Mouse (Mus musculus) T-cell, adult 2 months (primary cell): ENCODE measurements around the gene Gfy.

Experiments
- DNase-seq: peaks from one replicate; pipeline ENCODE4 v3.0.0; 2022; ENCODE audit warnings: low spot score

The Gfy gene

DNA sequence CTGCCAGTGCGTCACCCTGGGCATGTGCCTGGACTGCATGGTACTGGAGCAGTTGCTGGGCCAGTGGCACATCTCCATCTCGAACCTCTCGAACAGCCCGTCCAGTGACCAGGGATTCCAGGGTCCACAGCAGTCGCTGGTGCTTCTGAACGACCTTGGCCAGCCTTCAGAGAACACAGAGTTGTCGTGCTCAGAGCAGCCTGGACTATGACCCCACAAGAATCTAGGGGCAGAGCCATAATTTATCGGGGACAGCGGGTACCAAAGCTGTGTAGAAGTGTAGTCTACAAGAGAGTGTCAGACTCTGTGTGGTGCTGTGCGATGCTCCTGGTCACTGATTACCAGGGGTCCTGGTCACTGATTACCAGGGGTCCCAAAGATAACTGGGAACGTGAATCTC, 31.5 kb downstream of the Gfy start:
- no peak for DNase-seq

DNA sequence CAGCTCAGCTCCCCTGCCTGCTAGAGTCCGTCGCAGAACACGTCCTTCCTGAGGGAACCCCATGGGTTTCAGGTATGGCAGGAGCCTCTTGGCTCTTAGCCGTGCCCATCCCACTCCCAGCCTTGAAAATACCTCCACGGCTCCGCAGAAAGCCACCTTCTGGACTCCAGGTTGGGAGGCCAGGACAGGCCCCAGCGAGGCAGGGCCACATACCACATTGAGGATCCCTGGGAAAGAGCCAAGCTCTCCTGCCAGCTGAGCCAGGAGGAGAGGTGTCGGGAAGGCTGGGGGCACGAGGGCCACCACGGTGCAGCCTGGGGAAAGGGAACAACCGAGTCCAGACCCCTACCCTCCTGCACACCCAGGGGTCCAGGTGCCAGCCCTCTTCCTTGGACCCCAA, 32.1 kb downstream of the Gfy start:
- no peak for DNase-seq

DNA sequence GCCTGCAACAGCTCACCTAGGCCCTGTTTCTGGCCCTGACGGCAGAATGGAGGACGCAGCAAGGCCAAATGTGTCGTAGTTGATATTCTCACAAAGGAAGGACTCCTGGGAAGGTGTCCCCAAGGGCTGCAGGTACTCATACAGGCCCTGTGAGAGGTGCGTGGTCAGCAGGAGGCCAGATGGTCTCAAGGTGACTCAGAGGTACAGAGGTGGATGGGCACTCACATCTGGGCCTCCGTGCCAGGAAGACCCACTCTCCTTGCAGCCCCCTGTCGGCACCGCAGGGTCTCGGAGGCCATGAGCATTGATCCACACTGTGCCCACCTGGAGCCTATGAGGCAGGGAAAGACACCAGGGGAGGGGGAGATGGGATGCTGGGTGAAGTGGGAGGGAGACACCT, 33.9 kb downstream of the Gfy start:
- DNase-seq, result no peak

DNA sequence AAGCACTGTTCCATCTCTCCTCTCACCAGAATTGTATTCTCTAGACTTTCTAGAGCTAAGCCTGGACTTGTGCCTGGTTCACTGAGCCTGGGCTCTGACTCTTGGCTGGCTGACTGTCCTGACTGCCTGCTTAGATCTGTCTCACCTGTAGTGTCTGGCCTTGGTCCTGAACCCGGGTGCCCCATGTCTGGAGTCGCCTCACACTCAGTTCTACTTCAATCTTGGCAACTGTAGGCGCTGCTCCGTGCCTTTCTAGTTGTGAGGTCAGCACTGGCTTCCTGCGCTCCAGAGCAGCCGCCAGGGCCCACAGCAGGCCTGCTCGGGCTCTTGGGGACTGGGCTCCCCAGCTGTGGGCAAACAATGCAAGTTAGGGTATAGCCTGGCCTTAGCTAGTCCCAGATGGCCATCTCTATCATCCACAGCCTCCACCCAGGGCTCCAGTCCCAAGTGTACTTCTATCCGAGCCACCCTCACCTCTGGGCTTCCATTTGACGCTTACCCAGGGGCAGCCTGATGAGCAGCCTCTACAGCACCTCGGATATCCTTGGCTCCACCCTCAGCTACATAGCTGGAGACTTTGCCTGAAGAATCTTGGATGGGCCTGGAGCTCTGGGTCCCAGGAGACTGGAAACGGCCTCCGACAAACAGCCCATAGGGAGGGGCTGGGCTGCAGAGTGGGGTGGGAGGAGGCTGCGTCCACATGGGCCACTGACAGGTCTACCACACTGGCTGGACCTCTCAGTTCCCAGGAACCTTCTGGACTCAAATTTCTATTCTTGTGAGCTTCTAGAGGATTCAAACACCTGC, 34.8 kb downstream of the Gfy start:
- no peak for DNase-seq

DNA sequence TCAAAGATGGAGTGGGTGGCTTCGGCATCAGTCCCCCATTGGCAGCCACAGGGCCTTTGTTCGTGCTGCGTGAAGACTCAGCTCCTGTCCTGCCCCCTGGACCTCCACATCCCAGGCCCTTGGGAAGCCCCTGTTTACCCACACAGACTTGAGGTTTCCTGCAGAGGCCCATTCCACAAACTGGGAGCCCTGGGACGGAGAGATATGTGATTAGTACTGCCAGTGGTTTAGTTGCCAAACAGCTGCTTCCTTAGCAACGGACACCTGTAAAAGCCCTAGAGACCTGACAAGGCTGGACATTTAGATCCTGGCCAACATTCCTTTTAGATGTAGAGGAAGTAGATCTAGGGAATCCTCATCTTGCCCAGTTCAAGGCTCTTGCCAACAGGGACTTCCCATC, 37.5 kb downstream of the Gfy start:
- DNase-seq, result no peak

DNA sequence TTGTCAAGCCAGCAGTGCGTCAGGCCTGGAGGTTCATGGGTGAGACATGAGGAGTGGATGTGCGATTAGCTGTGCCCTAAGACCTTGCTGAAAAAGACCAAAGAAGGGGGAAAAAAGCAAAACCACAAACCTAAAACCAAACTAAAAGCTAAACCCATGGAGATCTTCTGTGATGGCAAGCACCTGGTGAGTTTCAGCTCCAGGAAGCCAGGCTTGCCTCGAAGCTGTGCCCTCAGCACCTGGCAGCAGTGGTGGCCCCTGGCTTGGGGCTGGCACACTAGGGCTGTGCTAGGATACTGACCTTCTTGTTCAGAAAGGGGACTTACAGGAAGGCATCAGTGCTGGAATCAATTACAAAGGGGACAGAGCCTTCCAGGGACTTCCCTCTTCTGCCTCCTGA, 38.0 kb downstream of the Gfy start:
- DNase-seq, result no peak

DNA sequence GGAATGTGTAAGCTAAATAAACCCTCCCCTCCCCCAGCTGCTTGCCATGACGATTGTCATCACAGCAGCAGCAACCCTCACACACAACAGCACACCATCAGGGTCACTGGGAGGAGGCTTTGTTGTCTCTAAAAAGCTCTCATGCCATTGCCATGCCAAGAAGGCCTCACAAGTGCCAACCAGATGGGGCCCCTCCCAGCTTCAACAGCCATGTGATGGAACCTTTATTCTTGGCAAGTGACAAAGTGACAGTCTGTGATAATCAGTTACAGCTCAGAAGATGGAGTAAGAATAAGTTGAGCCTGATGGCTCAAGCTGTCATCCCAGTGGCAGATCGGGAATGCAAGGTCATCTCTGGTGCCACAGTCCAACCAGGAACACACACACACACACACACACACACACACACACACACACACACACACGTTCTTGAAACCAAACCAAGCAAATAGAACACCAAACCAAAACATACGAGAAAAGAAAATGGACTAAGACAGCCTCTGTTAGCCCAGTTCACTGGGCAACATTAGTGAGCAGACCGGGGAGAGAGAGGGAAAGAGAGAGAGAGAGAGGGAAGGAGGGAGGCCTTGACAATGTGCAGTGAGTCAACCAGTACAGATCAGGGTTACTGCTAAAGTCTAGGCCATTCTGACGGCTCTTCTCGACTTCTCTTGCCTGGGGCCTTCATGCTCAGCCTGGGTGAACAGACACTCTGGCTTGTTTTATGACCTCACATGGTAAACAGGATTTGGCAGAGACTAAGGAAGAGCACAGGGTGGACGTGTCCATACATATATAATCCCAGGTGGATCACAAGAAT, 39.3 kb downstream of the Gfy start:
- no peak for DNase-seq

DNA sequence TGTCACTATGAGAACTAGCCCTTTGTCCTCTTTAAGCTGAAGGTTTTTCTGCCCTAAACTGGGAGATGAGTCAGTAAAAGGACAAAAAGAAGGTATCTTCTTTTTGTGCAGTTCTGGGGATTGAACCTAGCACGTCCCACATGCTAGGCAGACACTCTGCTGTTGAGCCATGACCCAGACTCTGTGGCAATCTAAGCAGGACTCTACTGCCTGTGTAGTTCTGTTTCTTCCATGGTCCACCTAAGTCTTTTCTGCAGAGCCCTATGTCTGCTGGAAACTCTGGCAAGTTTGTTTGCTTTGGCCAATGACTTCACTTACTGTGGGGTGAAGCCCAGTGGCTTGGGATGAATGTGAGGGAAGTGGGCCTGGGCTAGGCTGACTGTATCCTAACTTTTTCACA, 41.0 kb downstream of the Gfy start:
- DNase-seq, result no peak

DNA sequence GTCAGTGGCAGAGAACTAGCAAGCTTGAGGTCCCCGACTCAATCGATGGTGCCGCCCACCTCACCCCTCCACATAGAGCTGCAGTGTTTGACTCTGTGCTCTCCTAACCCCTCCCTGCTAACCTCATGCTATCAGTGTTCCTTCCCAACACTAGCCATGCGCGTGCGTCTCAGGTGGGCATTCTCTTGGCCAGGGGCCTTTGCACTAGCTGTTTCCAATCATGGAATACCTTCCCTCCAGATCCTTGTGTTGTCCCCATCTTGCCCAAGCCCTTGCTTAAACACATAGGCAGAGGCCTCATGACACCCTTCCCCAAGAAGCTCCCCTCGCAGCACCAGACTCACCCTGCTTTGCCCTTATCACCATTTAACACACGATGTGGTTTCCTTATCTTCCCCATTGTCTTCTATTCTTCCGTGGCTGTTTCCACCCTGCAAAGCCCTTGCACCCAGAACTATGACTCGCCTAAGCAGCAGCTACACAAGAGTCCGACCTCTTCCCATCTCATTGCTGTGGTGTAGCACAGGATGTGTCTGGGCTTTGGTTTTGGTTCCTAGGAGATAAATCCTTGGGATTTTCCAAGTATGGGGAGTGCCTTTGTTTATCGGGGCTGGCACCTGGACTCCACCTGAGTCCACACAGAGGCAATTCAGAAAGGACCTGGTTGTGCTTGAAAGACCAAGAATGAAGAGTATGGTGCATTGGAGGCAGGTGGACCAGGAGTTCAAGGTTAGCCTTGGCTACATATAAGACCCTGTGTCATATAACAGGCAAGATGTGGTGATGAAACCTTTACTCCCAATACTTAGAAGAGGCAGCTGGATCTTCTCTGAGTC, 42.0 kb downstream of the Gfy start:
- DNase-seq, result no peak

DNA sequence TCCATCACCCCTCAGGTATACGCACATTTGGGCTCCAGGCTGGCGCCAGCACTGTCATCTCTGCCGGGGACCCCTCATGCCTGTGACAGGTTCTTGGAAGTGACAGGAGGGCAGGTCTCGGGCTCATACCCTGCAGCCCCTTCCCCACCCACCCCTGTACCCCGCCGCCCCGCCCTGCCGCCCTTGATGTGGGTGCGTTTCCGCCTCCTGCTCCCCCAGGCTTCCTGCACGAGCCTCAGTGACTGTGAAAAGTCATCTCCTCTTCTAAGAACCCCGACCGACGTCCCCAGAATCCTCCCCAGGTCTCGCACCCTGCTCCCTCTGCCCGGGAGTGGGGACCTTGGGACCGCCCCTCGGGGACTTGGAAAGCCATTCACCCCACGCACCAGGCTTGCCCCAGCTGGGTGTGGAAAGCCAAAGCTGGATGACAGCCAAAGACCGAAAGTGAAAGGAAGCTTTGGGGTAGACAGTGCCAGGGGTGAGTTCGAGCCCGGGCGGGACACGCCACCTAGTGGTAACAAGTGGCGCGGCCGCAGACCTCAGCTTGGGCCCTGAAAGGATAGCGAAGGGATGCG, 43.3 kb downstream of the Gfy start, which contains the start of the genes Gm45713 and Flt3l:
Gm45713 (minus strand) TSS at position 239 of the 575 bp plus-strand sequence.
Flt3l (minus strand) TSS at position 440 of the 575 bp plus-strand sequence.
- peak; percentile 92 for DNase-seq

DNA sequence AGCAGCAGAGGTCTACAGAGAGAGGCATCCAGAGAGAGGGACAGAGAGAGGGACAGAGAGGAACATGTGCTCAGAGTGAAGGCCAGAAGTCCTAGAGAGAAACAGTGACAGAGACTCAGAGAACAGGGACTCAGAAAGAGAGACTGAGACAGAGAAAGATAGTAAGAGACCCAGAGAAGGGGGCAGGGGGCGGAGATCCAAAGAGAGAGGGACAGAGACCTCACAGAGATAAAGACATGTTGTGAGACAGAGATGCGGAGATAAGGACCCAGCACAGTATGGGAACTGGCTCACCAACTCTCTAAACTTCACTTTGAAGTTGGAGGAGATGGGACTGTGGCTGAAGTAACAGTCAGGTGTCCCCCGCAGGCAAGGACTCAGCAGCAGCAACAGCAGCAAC, 44.0 kb downstream of the Gfy start:
- DNase-seq, result no peak

DNA sequence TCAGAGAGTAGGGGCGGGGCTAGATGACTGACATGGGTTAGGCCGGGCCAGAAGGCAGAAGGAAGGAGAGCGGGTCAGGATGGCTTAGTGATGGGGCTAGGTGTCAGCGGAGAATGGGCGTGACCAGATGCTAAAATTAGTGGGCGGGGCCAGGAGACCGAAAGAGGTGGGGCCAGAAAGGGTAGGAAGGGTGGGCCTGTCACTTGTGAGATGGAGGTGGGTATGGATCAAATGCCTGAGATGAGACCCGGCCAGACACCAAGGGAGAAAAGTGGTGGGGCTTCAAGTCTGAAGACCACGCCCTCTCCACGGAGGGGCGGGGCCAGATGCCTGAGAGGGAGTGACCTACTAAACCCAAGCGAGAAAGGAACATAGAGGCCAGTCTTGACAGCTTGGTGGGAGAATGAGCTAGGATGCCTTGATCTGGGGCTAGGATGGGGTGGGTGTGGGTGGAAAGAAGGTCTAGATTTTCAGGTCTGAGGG, 44.8 kb downstream of the Gfy start:
- peak; percentile 51 for DNase-seq

DNA sequence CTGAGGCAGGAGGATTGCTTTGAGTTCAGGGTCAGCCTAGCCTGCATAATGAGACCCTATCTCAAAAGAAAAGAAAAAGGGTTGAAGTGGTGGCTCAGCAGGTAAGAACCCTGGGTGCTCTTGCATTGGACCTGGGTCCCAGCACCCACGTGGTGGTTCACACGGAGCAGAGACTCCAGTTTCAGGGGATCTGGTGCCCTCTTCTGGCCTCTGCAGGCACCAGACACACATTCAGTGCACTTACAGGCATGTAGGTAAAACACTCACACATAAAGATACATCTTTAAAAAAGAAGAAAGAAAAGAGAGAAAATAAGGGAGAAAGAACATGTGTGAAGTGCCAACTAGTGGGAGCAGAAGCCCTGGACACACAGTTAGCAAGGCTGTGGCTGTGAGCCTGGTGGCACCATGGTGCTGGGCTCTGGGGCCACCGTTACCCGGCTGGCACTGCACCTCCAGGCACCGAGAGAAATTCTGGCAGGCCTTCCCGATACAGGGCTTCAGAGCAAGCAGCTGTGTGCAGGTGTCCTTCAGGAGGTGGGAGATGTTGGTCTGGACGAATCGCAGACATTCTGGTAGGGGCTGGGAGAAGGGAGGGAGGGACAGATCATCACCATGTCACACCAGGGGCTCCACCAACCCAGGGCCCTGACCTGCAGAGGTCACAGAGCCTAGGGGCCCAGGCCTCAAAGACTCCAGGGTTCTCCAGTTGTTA, 45.8 kb downstream of the Gfy start:
- DNase-seq, result no peak

DNA sequence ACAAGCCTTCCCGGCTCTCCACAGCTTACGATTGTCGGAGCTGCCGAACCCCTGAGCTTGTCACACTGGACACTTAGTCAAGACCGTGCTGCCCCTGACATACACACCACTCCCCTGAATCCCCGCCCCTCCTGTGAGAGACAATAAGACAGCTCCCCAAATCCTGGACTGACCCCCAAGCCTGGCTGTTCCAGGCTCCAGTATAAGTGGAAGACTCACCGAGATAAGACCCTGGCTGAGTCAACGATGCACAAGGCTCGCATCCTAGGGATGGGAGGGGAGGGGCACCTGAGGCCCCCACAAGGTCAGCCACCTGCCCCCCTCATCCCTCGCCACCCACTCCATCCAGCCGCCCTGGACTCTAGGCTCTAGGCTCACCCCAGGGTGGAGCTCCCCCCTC, 47.5 kb downstream of the Gfy start:
- DNase-seq, result no peak

DNA sequence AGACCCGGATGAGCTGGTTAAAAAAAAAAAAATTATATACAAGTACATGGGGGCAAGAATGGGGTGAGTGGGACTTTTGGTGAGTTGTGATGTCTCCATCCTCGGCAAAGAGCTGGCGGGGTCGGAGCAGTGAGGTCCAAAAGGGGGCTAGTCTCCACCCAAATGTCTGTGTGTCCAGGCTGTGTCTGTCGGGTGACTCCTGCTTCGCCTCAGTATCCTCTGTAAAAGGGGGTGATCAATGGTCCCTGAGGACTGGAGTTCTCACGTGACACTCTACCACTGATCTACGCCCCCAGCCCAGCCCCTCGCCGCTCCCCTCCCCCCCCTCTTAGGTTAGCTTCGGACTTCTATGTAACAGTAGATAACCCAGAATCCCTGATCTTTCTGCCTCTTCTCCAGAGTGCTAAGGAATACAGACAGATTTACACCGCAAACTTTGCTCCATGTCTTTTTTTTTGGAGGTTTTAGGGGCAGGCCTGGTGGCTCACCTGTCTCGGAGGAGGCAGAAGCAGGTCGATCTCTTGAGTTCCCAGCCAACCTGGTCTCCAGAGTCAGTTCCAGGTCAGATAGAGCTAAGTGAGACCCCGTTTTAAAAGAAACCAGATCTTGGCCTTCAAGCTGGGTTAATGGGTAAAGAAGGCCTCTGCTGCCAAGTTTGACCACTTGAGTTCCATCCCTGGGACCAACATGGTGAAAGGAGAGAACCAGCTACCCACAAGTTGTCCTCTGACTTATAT, 49.4 kb downstream of the Gfy start:
- no peak for DNase-seq

DNA sequence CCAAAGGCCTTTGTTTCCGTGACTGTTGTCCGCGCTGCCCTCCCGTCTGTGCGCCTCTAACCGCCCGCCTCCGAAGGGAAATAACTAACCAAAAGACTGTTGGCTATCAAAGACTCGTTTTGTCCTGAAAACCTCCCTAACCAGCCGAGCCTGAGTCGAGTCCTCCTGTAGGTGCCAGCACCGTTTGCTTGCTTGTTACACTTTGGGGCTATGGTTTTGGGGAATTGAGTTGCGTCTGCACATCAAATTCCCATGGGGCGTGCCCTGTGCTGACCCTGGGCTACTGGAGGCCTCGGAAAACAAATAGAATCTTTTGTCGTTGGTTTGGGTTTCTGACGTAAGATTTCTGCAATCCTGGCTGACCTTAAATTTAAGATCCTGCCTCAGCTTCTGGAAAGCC, 50.1 kb downstream of the Gfy start:
- DNase-seq, result no peak

DNA sequence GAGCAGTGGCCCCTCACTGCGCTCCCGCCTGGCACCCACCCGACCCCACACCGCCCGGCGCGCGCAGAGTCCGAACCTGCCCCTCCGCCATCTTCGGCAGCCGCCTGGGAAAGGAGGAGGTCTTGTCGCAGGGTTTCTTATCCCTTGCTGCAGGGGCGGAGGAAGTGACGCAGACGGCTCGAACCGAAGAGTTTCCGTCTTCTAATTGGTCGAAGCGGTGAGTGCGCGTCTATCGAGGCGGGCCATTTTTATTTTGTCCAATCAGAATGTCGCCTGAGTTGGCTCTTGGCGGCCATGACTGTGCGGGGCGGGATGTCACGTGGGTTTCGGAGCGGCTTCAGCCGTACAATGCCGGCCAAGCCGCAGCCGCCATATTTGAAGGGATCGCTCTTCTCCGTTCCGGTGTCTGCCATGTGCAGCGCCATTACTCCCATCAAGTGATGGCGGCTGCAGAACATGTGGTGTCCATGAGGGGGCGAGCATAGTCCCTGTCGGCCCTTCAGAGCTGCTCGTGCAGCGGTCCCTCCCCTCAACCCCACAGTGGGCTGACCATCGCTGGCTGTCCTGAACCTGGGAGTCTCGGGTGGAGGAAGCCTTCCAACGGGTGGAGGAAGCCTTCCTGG, 50.6 kb downstream of the Gfy start, which contains the start of gene Rpl13a:
Rpl13a (minus strand) TSS at position 138 of the 623 bp plus-strand sequence.
- peak; percentile 99 for DNase-seq

DNA sequence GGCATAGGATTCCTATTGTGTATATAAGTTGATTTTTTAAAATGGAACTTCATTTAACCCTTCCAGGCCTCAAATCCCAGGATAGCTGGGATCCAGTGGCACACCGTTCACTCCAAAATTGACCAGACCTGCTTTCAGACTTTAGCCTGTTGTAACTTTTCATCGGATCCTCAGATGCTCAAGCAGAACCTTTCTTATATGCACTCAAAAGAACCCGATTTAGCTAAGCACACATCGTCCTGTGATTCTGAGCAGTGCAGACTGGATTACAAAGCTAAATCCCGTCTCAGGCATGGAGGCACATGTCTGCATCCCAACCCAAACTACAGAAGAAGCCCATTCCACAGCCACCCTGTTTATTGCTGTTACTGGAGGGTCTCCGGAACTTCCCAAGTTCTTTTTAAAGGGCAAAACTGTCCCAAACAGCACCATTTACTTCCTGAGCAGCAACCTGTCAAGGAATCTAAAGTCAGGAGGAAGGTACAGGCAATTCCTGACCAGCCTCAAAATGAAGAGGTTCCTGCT, 51.6 kb downstream of the Gfy start:
- no peak for DNase-seq

DNA sequence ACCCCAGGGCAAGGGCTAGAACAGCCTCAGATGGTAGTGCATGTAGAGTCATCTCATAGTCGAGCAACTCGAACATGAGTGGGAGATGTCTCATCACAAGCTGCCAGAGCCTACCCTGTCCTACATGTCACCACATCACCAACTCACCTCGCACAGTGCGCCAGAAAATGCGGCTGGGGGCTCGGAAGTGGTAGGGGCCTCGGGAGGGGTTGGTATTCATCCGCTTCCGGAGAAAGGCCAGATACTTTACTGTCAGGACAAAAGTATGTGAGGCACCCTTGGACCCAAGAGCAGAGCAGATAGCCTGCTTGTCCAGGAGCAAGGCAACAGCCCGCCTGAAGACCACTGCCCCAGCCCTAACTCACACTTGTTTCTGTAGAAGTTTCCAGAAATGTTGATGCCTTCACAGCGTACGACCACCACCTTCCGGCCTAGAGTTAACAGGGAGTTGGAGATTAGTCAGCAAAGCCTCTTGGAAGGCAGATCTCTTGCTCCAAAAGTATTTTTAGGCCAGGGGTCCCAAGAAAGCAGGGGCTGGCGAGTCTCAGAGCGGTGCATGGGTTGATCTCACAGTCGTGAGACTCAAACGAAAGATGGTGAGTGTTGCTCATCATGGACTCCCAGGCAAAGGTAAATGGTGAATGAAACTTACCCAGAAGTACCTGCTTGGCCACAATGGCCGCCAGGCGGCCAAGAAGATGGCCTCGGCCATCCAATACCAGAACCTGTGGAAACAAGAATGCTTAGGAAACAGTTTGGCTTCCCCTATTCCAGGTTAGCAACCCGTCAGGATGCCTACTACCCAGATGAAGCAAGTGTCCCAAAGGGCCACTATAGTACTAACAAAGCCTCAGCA, 52.3 kb downstream of the Gfy start:
- DNase-seq, result no peak
